8 mouse cellular contexts compared by ENCODE assay signal in the genomic region with DNA sequence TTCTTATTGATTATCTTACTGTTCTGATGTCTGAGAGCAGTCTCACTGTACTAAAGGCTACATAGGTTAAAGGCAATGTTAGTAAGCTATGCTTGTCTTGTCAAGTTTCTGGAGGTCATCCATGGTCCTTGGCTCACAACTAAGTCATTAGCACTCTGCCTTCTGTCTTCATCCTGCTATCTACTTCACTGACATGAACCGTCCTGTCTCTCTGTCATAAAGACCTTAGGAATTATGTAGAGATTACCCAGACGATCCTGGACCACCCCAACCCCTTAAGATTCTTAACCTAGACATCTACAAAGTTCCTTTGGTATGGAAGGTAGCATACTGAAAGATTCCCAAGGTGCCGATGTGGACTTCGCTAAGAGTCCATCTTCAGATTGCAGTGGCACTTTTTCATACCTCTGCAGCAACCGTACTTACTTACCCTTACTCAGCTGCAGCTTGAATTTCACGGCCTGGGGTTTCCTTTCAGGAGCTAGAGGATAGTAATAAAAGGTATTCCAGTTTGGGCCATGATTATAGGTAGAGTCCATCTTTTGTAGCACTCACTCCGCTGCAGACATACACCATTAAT. TPM values are rescaled to one million over a fixed set of nuclear protein-coding genes. Genes with fewer than 3 reads are reported as not detected.
DNase-seq lines count a peak whose midpoint lies in the region; ATAC-seq and TF ChIP-seq lines count a peak whose summit lies in the region.
"Not testable (repeated sequence)": the region's sequence is repeated elsewhere in the genome, so short reads cannot be mapped to it uniquely, and the experiment has no call there.

No protein-coding gene starts in this region.

- H3K9ac ChIP-seq in heart, embryonic 13.5 days; limb, embryonic 11.5 days (ENCODE audit: low read length): not testable (repeated sequence)

- not testable (repeated sequence) for TF ChIP-seq CTCF in kidney, adult 2 months (conservative IDR thresholded peaks at IDR 0.05; ENCODE audit: insufficient read depth, insufficient read length, low read depth, low read length)

- TF ChIP-seq POLR2A in kidney, adult 2 months (IDR thresholded peaks at IDR 0.05; ENCODE audit: low read depth, low read length) = not testable (repeated sequence)

- H3K27me3 ChIP-seq in heart, embryonic 13.5 days (replicated peaks); kidney, adult 2 months (replicated peaks; ENCODE audit: control insufficient read depth, insufficient read depth, low read length); limb, embryonic 11.5 days (ENCODE audit: control insufficient read depth, insufficient read depth, low read length): not testable (repeated sequence)

- not testable (repeated sequence) for H3K4me3 ChIP-seq in heart, embryonic 13.5 days; kidney, adult 2 months (ENCODE audit: insufficient read depth, low read depth, low read length); limb, embryonic 11.5 days (ENCODE audit: low read depth, low read length)

- peaks cover 77% of the 10 kb centered on the region for H3K9me3 ChIP-seq in heart, embryonic 13.5 days
- H3K9me3 ChIP-seq in limb, embryonic 11.5 days (ENCODE audit: control insufficient read depth, low read length) = peaks cover 27% of the 10 kb centered on the region

- peak overlapping the region; percentile 60 for H3K27ac ChIP-seq in heart, embryonic 13.5 days (replicated peaks)
- H3K27ac ChIP-seq in kidney, adult 2 months (ENCODE audit: insufficient read depth, low read depth, low read length) = 0 out of 2 replicates have a peak overlapping the region, but pooled peaks have one; percentile 3
- not testable (repeated sequence) for H3K27ac ChIP-seq in limb, embryonic 11.5 days (replicated peaks; ENCODE audit: low read depth, low read length)

- not testable (repeated sequence) for ATAC-seq in heart, embryonic 13.5 days (ENCODE audit: extremely low read depth, insufficient number of reproducible peaks, low FRiP score, low TSS enrichment); limb, embryonic 11.5 days (ENCODE audit: insufficient number of reproducible peaks, low FRiP score, low TSS enrichment, low read depth)

- peak overlapping the region; percentile 12; the same call in 1 of the 2 replicates for H3K4me2 ChIP-seq in heart, embryonic 13.5 days
- H3K4me2 ChIP-seq in limb, embryonic 11.5 days (ENCODE audit: low read depth, severe bottlenecking) = not testable (repeated sequence)

- H3K4me1 ChIP-seq in heart, embryonic 13.5 days = peaks cover 15% of the 10 kb centered on the region; the same call in 1 of the 2 replicates
- H3K4me1 ChIP-seq in kidney, adult 2 months (ENCODE audit: control insufficient read depth, insufficient read depth, low read length) = peaks cover 10% of the 10 kb centered on the region; the same call in 1 of the 2 replicates
- not testable (repeated sequence) for H3K4me1 ChIP-seq in limb, embryonic 11.5 days (ENCODE audit: control insufficient read depth, insufficient read depth, low read length)

- DNase-seq in Muller cell, postnatal 12 days (ENCODE audit: inconsistent ontology term) = peak; percentile 43
- DNase-seq in c-Kit-positive CD71-positive TER-119-negative erythroid progenitor cells, embryonic 14.5 days (ENCODE audit: low read depth) = peak; percentile 16
- DNase-seq in fat pad, adult 2 months (ENCODE audit: extremely low read depth, low read depth, low spot score) = peak; percentile 79
- peak; percentile 27 for DNase-seq in kidney, adult 2 months
- DNase-seq in limb, embryonic 11.5 days (ENCODE audit: low spot score) = peak; percentile 28
- DNase-seq in retina, embryonic 14.5 days (ENCODE audit: low spot score) = peak; percentile 38
- peak; percentile 38 for DNase-seq in urinary bladder, postnatal 25 days (ENCODE audit: low spot score)

- 77% methylated on average over 7 of the region's 7 CpGs for WGBS in heart, embryonic 13.5 days
- WGBS in kidney, adult 2 months = 88% methylated on average over 7 of the region's 7 CpGs
- WGBS in limb, embryonic 11.5 days = 90% methylated on average over 7 of the region's 7 CpGs

- H3K36me3 ChIP-seq in heart, embryonic 13.5 days = peaks cover 51% of the 10 kb centered on the region
- not testable (repeated sequence) for H3K36me3 ChIP-seq in kidney, adult 2 months (ENCODE audit: control insufficient read depth, insufficient read depth, low read length)
- H3K36me3 ChIP-seq in limb, embryonic 11.5 days (ENCODE audit: control insufficient read depth, insufficient read depth, low read length) = peaks cover 32% of the 10 kb centered on the region; the same call in 1 of the 2 replicates

RNA-seq across cellular contexts. Expression of gene Gm21887, which starts 31.5 kb away (rescaled TPM):
- polyA plus RNA-seq in heart, embryonic 13.5 days (2015; fragmentation: Nextera tagmentation; extraction: Ambion mirVana) = 101 and 109 TPM in 2 replicates
- polyA plus RNA-seq in kidney, adult 2 months (2012; rRNA removed) = 108 and 184 TPM in 2 replicates
- polyA plus RNA-seq in limb, embryonic 11.5 days (2014; fragmentation: Nextera tagmentation; extraction: Ambion mirVana) = 244 and 297 TPM in 2 replicates

Comparison
In these comparisons a context has a peak if more than half of its experiments do, and no peak if none do; other contexts are left out.
1. DNase-seq: peak in every context shown above with its lines; median percentile 79 in fat pad, adult 2 months; 43 in Muller cell, postnatal 12 days; 38 in retina, embryonic 14.5 days; 38 in urinary bladder, postnatal 25 days; 28 in limb, embryonic 11.5 days; 27 in kidney, adult 2 months; 16 in c-Kit-positive CD71-positive TER-119-negative erythroid progenitor cells, embryonic 14.5 days.